Mouse (Mus musculus): ENCODE measurements around the gene Nkain2. TPM values are rescaled to one million over a fixed set of nuclear protein-coding genes. Genes with fewer than 3 reads are reported as not detected.
"Not testable (repeated sequence)": the region's sequence is repeated elsewhere in the genome, so short reads cannot be mapped to it uniquely, and the experiment has no call there.

Nkain2 gene
- polyA plus RNA-seq (2012; rRNA removed), result 0.43 and 0.47 TPM in 2 replicates

- peak; percentile 26 for DNase-seq (ENCODE audit: low spot score)
Measured at GRCm38 (mm10) chr10:32889652-32890506, at the start of gene Nkain2. Gene Nkain2, minus strand, starts transcription at chr10:32890462.

- no peak for DNase-seq (ENCODE audit: low spot score)
Measured at GRCm38 (mm10) chr10:32939853-32940252, 49.6 kb upstream of the Nkain2 start.

- DNase-seq (ENCODE audit: low spot score), result no peak
Measured at GRCm38 (mm10) chr10:32895093-32895492, 4.8 kb upstream of the Nkain2 start.

- DNase-seq (ENCODE audit: low spot score), result peak; percentile 28
Measured at GRCm38 (mm10) chr10:32890507-32891131, 357 bp upstream of the Nkain2 start.

- DNase-seq (ENCODE audit: low spot score), result no peak
Measured at GRCm38 (mm10) chr10:32881977-32882376, 8.3 kb downstream of the Nkain2 start.

- DNase-seq (ENCODE audit: low spot score), result no peak
Measured at GRCm38 (mm10) chr10:32870691-32871406, 19.4 kb downstream of the Nkain2 start.

GRCm38 (mm10) chr10:32869541-32869940 lies 20.7 kb downstream of the Nkain2 start:
- DNase-seq (ENCODE audit: low spot score), result no peak

GRCm38 (mm10) chr10:32815210-32815883 lies 74.9 kb downstream of the Nkain2 start:
- no peak for DNase-seq (ENCODE audit: low spot score)

- no peak for DNase-seq (ENCODE audit: low spot score)
Measured at GRCm38 (mm10) chr10:32796215-32796614, 94.0 kb downstream of the Nkain2 start.

GRCm38 (mm10) chr10:32790541-32790940 lies 99.7 kb downstream of the Nkain2 start:
- DNase-seq (ENCODE audit: low spot score), result no peak

- no peak for DNase-seq (ENCODE audit: low spot score)
Measured at GRCm38 (mm10) chr10:32782732-32783359, 107.4 kb downstream of the Nkain2 start.

- no peak for DNase-seq (ENCODE audit: low spot score)
Measured at GRCm38 (mm10) chr10:32738989-32739388, 151.3 kb downstream of the Nkain2 start.

- not testable (repeated sequence) for DNase-seq (ENCODE audit: low spot score)
Measured at GRCm38 (mm10) chr10:32706579-32706978, 183.7 kb downstream of the Nkain2 start.

- DNase-seq (ENCODE audit: low spot score), result no peak
Measured at GRCm38 (mm10) chr10:32696661-32697060, 193.6 kb downstream of the Nkain2 start.

- DNase-seq (ENCODE audit: low spot score), result no peak
Measured at GRCm38 (mm10) chr10:32684548-32684947, 205.7 kb downstream of the Nkain2 start.

- DNase-seq (ENCODE audit: low spot score), result no peak
Measured at GRCm38 (mm10) chr10:32640256-32640655, 250.0 kb downstream of the Nkain2 start.

GRCm38 (mm10) chr10:32639173-32639572 lies 251.1 kb downstream of the Nkain2 start:
- no peak for DNase-seq (ENCODE audit: low spot score)

GRCm38 (mm10) chr10:32631043-32631442 lies 259.2 kb downstream of the Nkain2 start:
- no peak for DNase-seq (ENCODE audit: low spot score)

- DNase-seq (ENCODE audit: low spot score), result no peak
Measured at GRCm38 (mm10) chr10:32604448-32604847, 285.8 kb downstream of the Nkain2 start.

- no peak for DNase-seq (ENCODE audit: low spot score)
Measured at GRCm38 (mm10) chr10:32602798-32603197, 287.5 kb downstream of the Nkain2 start.

GRCm38 (mm10) chr10:32594998-32595397 lies 295.3 kb downstream of the Nkain2 start:
- DNase-seq (ENCODE audit: low spot score), result no peak

GRCm38 (mm10) chr10:32577276-32577580 lies 313.0 kb downstream of the Nkain2 start:
- no peak for DNase-seq (ENCODE audit: low spot score)

Measured in urinary bladder, adult 2 months (tissue).